Mouse (Mus musculus) CH12.LX (cell line): ENCODE data around the gene Prkar1b. TPM values are rescaled to one million over a fixed set of nuclear protein-coding genes. Genes with fewer than 3 reads are reported as not detected.

Source experiments
- DNase-seq: peaks from one replicate; pipeline ENCODE4 v3.0.0-alpha.2; 2013; ENCODE audit errors: extremely low read depth
- H3K27ac ChIP-seq: 2 replicates; pipeline ENCODE4 v1.5.1; 2012; ENCODE audit warnings: low read depth, mild to moderate bottlenecking, control low read depth, moderate library complexity; ENCODE audit not compliant: insufficient read depth
- H3K27me3 ChIP-seq: replicated peaks from 2 replicates; pipeline ENCODE3; 2012; ENCODE audit warnings: inconsistent platforms
- H3K36me3 ChIP-seq, 2 experiments: replicated peaks in 1 of 2; 2 replicates each; pipeline versions ENCODE3 to v1.6.1; 2012; ENCODE audit warnings: inconsistent platforms in 1 of 2, low read length in 1 of 2, mild to moderate bottlenecking in 1 of 2, mixed read lengths in 1 of 2, moderate library complexity in 1 of 2; ENCODE audit not compliant: control insufficient read depth in 1 of 2, insufficient read depth in 1 of 2
- H3K4me1 ChIP-seq, 2 experiments: 2 replicates each; pipeline ENCODE4 v1.6.1; 2012; ENCODE audit warnings: inconsistent platforms in 1 of 2, moderate library complexity in 1 of 2; ENCODE audit not compliant: insufficient read depth in 2 of 2, control insufficient read depth in 1 of 2
- H3K4me2 ChIP-seq: 2 replicates; pipeline ENCODE4 v1.6.1; 2012; ENCODE audit warnings: low read depth, mild to moderate bottlenecking, control low read depth; ENCODE audit not compliant: poor library complexity, insufficient read depth, severe bottlenecking
- H3K4me3 ChIP-seq, 3 experiments: fragments of 150-350 bp in 1 of 3; sonication (generic) in 1 of 3; replicated peaks in 1 of 3; 2 replicates each; pipeline versions ENCODE3 to v1.5.1; 2011 to 2012; ENCODE audit warnings: low read depth in 2 of 3, low read length in 2 of 3, mild to moderate bottlenecking in 2 of 3, moderate library complexity in 2 of 3, control low read depth in 1 of 3, improper control_type of control experiment in 1 of 3, inconsistent platforms in 1 of 3, mixed read lengths in 1 of 3; ENCODE audit not compliant: poor library complexity in 1 of 3
- H3K79me2 ChIP-seq: replicated peaks from 2 replicates; pipeline ENCODE4 v1.6.1; 2012; ENCODE audit warnings: mild to moderate bottlenecking, moderate library complexity; ENCODE audit not compliant: control insufficient read depth, poor library complexity, insufficient read depth, severe bottlenecking; ENCODE audit errors: extremely low read depth
- H3K9ac ChIP-seq: 2 replicates; pipeline ENCODE4 v1.6.1; 2012; ENCODE audit warnings: low read depth, mild to moderate bottlenecking, control low read depth, moderate library complexity; ENCODE audit not compliant: insufficient read depth
- H3K9me3 ChIP-seq: replicated peaks from 2 replicates; pipeline ENCODE3; 2012; ENCODE audit warnings: low read length, inconsistent platforms, mixed read lengths
- BHLHE40 ChIP-seq: IDR thresholded peaks from 2 replicates; pipeline ENCODE4 v1.6.1; 2011; ENCODE audit warnings: mild to moderate bottlenecking, low read depth, low read length, improper control_type of control experiment
- CHD2 ChIP-seq: IDR thresholded peaks from 2 replicates; pipeline ENCODE4 v1.6.1; 2011; ENCODE audit warnings: low read length, improper control_type of control experiment
- CTCF ChIP-seq, 2 experiments: IDR thresholded peaks in 1 of 2; conservative IDR thresholded peaks in 1 of 2; 2 replicates each; pipeline ENCODE4 v1.5.1; 2011 to 2012; ENCODE audit warnings: low read depth in 2 of 2, low read length in 2 of 2, improper control_type of control experiment in 1 of 2, inconsistent platforms in 1 of 2, mild to moderate bottlenecking in 1 of 2, moderate library complexity in 1 of 2
- E2F4 ChIP-seq: IDR thresholded peaks from 2 replicates; pipeline ENCODE4 v1.6.1; 2011; ENCODE audit warnings: low read depth, low read length, improper control_type of control experiment; ENCODE audit not compliant: insufficient replicate concordance
- EP300 ChIP-seq: IDR thresholded peaks from 2 replicates; pipeline ENCODE4 v1.6.1; 2011; ENCODE audit warnings: low read length, improper control_type of control experiment
- JUN ChIP-seq: IDR thresholded peaks from 2 replicates; pipeline ENCODE4 v1.6.1; 2011; ENCODE audit warnings: low read depth, mild to moderate bottlenecking, low read length, improper control_type of control experiment, moderate library complexity; ENCODE audit not compliant: insufficient read depth
- KAT2A ChIP-seq: IDR thresholded peaks from 2 replicates; pipeline ENCODE4 v1.6.1; 2012; ENCODE audit warnings: low read length, improper control_type of control experiment, inconsistent platforms; ENCODE audit not compliant: insufficient replicate concordance
- MAX ChIP-seq: IDR thresholded peaks from 2 replicates; pipeline ENCODE4 v1.6.1; 2011; ENCODE audit warnings: low read length, improper control_type of control experiment
- MAZ ChIP-seq: IDR thresholded peaks from 2 replicates; pipeline ENCODE4 v1.6.1; 2012; ENCODE audit warnings: low read depth, mild to moderate bottlenecking, inconsistent platforms, low read length, improper control_type of control experiment, moderate library complexity
- MYC ChIP-seq: IDR thresholded peaks from 2 replicates; pipeline ENCODE4 v1.6.1; 2011; ENCODE audit warnings: low read depth, mild to moderate bottlenecking, improper control_type of control experiment, low read length
- POLR2A ChIP-seq: IDR thresholded peaks from 2 replicates; pipeline ENCODE4 v1.6.1; 2011; ENCODE audit warnings: low read depth, mild to moderate bottlenecking, improper control_type of control experiment, low read length
- POLR2AphosphoS2 ChIP-seq: IDR thresholded peaks from 2 replicates; pipeline ENCODE4 v1.6.1; 2011; ENCODE audit warnings: low read depth, low read length, improper control_type of control experiment
- RAD21 ChIP-seq: IDR thresholded peaks from 2 replicates; pipeline ENCODE4 v1.6.1; 2011; ENCODE audit warnings: low read depth, mild to moderate bottlenecking, low read length, improper control_type of control experiment, moderate library complexity
- SMC3 ChIP-seq: IDR thresholded peaks from 2 replicates; pipeline ENCODE4 v1.6.1; 2011; ENCODE audit warnings: low read depth, low read length, improper control_type of control experiment
- TCF12 ChIP-seq: IDR thresholded peaks from 2 replicates; pipeline ENCODE4 v1.6.1; 2014; ENCODE audit warnings: low read depth, mild to moderate bottlenecking, inconsistent platforms, low read length, improper control_type of control experiment
- USF1 ChIP-seq: IDR thresholded peaks from 2 replicates; pipeline ENCODE4 v1.6.1; 2014; ENCODE audit warnings: low read depth, mild to moderate bottlenecking, inconsistent platforms, low read length, improper control_type of control experiment
- USF2 ChIP-seq: conservative IDR thresholded peaks from 2 replicates; pipeline ENCODE4 v1.6.1; 2011; ENCODE audit warnings: low read depth, low read length, improper control_type of control experiment
- ZC3H11A ChIP-seq: IDR thresholded peaks from 2 replicates; pipeline ENCODE4 v1.6.1; 2012; ENCODE audit warnings: low read depth, mild to moderate bottlenecking, inconsistent platforms, low read length, improper control_type of control experiment
- ZMIZ1 ChIP-seq: IDR thresholded peaks from 2 replicates; pipeline ENCODE4 v1.6.1; 2012; ENCODE audit warnings: low read depth, mild to moderate bottlenecking, inconsistent platforms, low read length, improper control_type of control experiment
- dilution Hi-C: fragments of 300-500 bp; cut with MboI; formaldehyde crosslinking; loops from 2 replicates; pipeline ENCODE4 v1.14.3; 2020; ENCODE audit warnings: low sequenced_read_pairs; ENCODE audit not compliant: extremely low pct_unique_long_range_greater_than_20kb, extremely low pct_ligation_motif_present
- in situ Hi-C: fragments of 300-500 bp; cut with MboI; formaldehyde crosslinking; loops from 3 replicates; pipeline ENCODE4 v1.14.3; 2019; ENCODE audit warnings: low sequenced_read_pairs, low pct_ligation_motif_present, low pct_unique_long_range_greater_than_20kb, mixed read lengths
- polyA plus RNA-seq: library from polyadenylated mRNA; unstranded; fragments of >175 nt; gene quantifications from 2 replicates; pipeline ENCODE4 v1.2.1, GENCODE M21; 2012; ENCODE audit warnings: low read depth; ENCODE audit not compliant: insufficient read length
- total RNA-seq, 2 experiments: library from RNA; depleted of rRNA; stranded (reverse); fragments of 300-350 nt in 1 of 2; fragments of >200 nt in 1 of 2; gene quantifications; 2 replicates each; pipeline ENCODE4 v1.2.3; 2012 to 2014

Prkar1b gene
- total and polyA plus RNA-seq, 3 experiments: not detected

DNA sequence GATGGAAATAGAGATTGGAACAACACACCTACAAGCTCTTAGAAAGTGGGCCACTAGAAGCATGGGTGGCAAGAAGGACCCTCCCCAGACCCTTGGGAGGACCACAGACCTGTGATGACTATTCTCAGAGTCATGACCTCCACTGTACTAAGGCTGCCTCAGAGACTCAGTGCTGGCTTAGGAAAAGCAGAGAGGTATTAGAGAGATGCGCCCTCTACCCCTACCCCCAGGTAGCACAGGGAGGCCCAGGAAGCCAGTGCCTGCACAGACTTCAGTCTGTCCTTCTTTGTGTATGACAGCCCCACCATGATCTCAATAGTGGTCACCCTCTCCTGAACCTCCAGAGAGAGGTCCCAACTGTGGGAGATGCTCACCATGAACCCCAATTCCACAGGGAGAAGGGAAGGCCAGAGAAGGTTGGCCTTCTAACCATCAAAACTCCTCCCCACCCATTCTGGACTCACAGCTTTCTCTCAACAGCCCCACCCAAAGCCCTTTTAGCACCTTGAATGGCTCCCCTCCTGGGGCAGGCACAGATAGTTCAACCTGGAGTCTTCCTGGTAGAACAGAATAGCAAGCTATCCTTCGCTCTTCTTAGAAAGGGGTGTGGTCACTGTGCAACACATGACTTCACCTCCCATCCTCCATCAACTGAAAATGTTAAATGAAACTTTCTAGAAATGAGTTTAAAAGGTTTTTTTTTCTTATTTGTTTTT is 39.5 kb downstream of the Prkar1b start (continued):
- TF ChIP-seq KAT2A: no peak
- peak; percentile 43 for TF ChIP-seq SMC3
- no peak for TF ChIP-seq TCF12
- TF ChIP-seq, all 38 proteins: peak for 3

GRCm38 (mm10) chr5:139107815-139108214 is 42.0 kb downstream of the Prkar1b start:
- DNase-seq: no peak
- Histone ChIP-seq H3K27ac (no peak overlapping the region), H3K9ac (no peak overlapping the region), H3K4me1 (peaks cover 0 to 3% of the 10 kb centered on the region in 2 experiments; a peak in 1 of 4 replicates), H3K79me2 (no peaks in the 10 kb centered on the region), H3K27me3 (no peaks in the 10 kb centered on the region), H3K36me3 (no peaks in the 10 kb centered on the region), H3K4me2 (no peak overlapping the region), H3K9me3 (no peaks in the 10 kb centered on the region), H3K4me3 (no peak overlapping the region)
- dilution Hi-C loops: no loop called here
- TF ChIP-seq BHLHE40 (no peak), E2F4 (no peak), USF1 (no peak), USF2 (no peak), ZC3H11A (no peak), ZMIZ1 (no peak), MYC (no peak), MAZ (no peak), RAD21 (peak; percentile 60), SMC3 (peak; percentile 52), POLR2AphosphoS2 (no peak), EP300 (no peak), POLR2A (no peak), MAX (no peak), JUN (no peak), CTCF (conservative IDR thresholded peaks at IDR 0.05 in 1 of 2, IDR thresholded peaks at IDR 0.05 in 1 of 2; ENCODE audit: low read depth in 2 of 2, low read length in 2 of 2) (peak in 1 of 2 experiments; percentile 67; a peak in 2 of 4 replicates)
- in situ Hi-C loops: loop anchor here (5.0 kb wide), 1 partner anchor 69 kb away; no protein-coding TSS in a partner anchor

DNA sequence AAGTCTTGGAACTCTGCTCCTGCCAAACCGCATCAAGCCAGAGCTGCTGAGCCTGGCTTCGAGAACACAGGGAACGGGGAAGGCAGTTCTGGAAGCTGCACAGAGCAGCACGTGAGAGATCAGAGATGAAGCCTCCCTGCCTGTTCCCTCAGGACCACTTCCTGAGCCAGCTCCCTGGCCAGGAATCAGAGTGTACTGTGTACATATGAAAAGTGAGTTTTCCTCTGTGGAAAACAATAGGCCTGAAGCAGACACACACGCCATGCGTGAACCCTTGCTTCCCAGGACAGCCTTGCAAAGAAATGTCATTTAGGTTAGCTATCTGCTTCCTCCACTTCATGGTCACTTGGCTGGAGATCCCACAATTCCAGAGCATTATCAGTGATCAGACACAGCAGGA is 48.0 kb downstream of the Prkar1b start:
- no peaks in the 10 kb centered on the region for H3K79me2 ChIP-seq
- in situ Hi-C loops: no loop called here
- H3K4me3 ChIP-seq: no peak overlapping the region
- dilution Hi-C loops: no loop called here
- H3K36me3 ChIP-seq: no peaks in the 10 kb centered on the region
- peaks cover 6% of the 10 kb centered on the region for H3K9me3 ChIP-seq
- H3K27ac ChIP-seq: no peak overlapping the region
- H3K4me2 ChIP-seq: no peak overlapping the region
- H3K4me1 ChIP-seq: peaks cover 0 to 20% of the 10 kb centered on the region in 2 experiments; a peak in 2 of 4 replicates
- no peak overlapping the region for H3K9ac ChIP-seq
- no peak for DNase-seq
- no peaks in the 10 kb centered on the region for H3K27me3 ChIP-seq
- no peak for TF ChIP-seq CHD2
- no peak for TF ChIP-seq CTCF (conservative IDR thresholded peaks at IDR 0.05 in 1 of 2, IDR thresholded peaks at IDR 0.05 in 1 of 2; ENCODE audit: low read depth in 2 of 2, low read length in 2 of 2)
- TF ChIP-seq, all 38 proteins: peak for 0
